Mouse (Mus musculus): ENCODE measurements around the gene Hoxd1. TPM values are rescaled to one million over a fixed set of nuclear protein-coding genes. Genes with fewer than 3 reads are reported as not detected.

Hoxd1 gene
- polyA plus RNA-seq, 1 experiment: 0.36 TPM

- no peak for DNase-seq (ENCODE audit: low read depth)
Measured at GRCm38 (mm10) chr2:74748436-74748995, 14.3 kb upstream of the Hoxd1 start.

- no peak for DNase-seq (ENCODE audit: low read depth)
Measured at GRCm38 (mm10) chr2:74749337-74750121, 13.3 kb upstream of the Hoxd1 start.

GRCm38 (mm10) chr2:74750731-74751250 lies 12.0 kb upstream of the Hoxd1 start:
- DNase-seq (ENCODE audit: low read depth): no peak

- DNase-seq (ENCODE audit: low read depth): no peak
Measured at GRCm38 (mm10) chr2:74751861-74752260, 10.9 kb upstream of the Hoxd1 start.

GRCm38 (mm10) chr2:74752431-74753174 lies 10.2 kb upstream of the Hoxd1 start:
- DNase-seq (ENCODE audit: low read depth): no peak

GRCm38 (mm10) chr2:74753175-74753523 lies 9.6 kb upstream of the Hoxd1 start:
- DNase-seq (ENCODE audit: low read depth): no peak

- DNase-seq (ENCODE audit: low read depth): no peak
Measured at GRCm38 (mm10) chr2:74753711-74754110, 9.1 kb upstream of the Hoxd1 start.

GRCm38 (mm10) chr2:74760146-74760545 lies 2.6 kb upstream of the Hoxd1 start:
- DNase-seq (ENCODE audit: low read depth): no peak

- no peak for DNase-seq (ENCODE audit: low read depth)
Measured at GRCm38 (mm10) chr2:74761941-74762340, 839 bp upstream of the Hoxd1 start.

- no peak for DNase-seq (ENCODE audit: low read depth)
Measured at GRCm38 (mm10) chr2:74763245-74763735, 510 bp downstream of the Hoxd1 start.

- no peak for DNase-seq (ENCODE audit: low read depth)
Measured at GRCm38 (mm10) chr2:74763976-74764375, 1.2 kb downstream of the Hoxd1 start.

- DNase-seq (ENCODE audit: low read depth): no peak
Measured at GRCm38 (mm10) chr2:74774359-74774758, 11.6 kb downstream of the Hoxd1 start.

GRCm38 (mm10) chr2:74777536-74778275 lies 14.9 kb downstream of the Hoxd1 start:
- no peak for DNase-seq (ENCODE audit: low read depth)

GRCm38 (mm10) chr2:74781386-74781785 lies 18.6 kb downstream of the Hoxd1 start:
- no peak for DNase-seq (ENCODE audit: low read depth)

- no peak for DNase-seq (ENCODE audit: low read depth)
Measured at GRCm38 (mm10) chr2:74795531-74795930, 32.8 kb downstream of the Hoxd1 start.

GRCm38 (mm10) chr2:74808431-74808830 lies 45.7 kb downstream of the Hoxd1 start:
- no peak for DNase-seq (ENCODE audit: low read depth)

Other genes starting within 250 kb of the Hoxd1 start
- gene Lnpk, start 183.5 kb upstream of the Hoxd1 start, polyA plus RNA-seq (2012; rRNA removed): 8.1 and 10.7 TPM in 2 replicates
- not detected in 2 replicates for gene Evx2, start 103.4 kb upstream of the Hoxd1 start, polyA plus RNA-seq (2012; rRNA removed)
- 0.34 and 0.46 TPM in 2 replicates for gene Hoxd13, start 94.7 kb upstream of the Hoxd1 start, polyA plus RNA-seq (2012; rRNA removed)
- gene Hoxd12, start 88.0 kb upstream of the Hoxd1 start, polyA plus RNA-seq (2012; rRNA removed): 0.09 and 0.13 TPM in 2 replicates
- 0.44 and 0.76 TPM in 2 replicates for gene Hoxd11, start 83.4 kb upstream of the Hoxd1 start, polyA plus RNA-seq (2012; rRNA removed)
- gene Hoxd10, start 71.1 kb upstream of the Hoxd1 start, polyA plus RNA-seq (2012; rRNA removed): 0.90 and 2.2 TPM in 2 replicates
- 17.1 and 28.9 TPM in 2 replicates for gene Hoxd9, start 65.3 kb upstream of the Hoxd1 start, polyA plus RNA-seq (2012; rRNA removed)
- 43.0 and 80.7 TPM in 2 replicates for gene Hoxd8, start 58.4 kb upstream of the Hoxd1 start, polyA plus RNA-seq (2012; rRNA removed)
- gene Hoxd3, start 51.1 kb upstream of the Hoxd1 start, polyA plus RNA-seq (2012; rRNA removed): 23.7 and 30.0 TPM in 2 replicates
- 91.6 and 149 TPM in 2 replicates for gene Hoxd4, start 51.1 kb upstream of the Hoxd1 start, polyA plus RNA-seq (2012; rRNA removed)
- 16.4 and 21.3 TPM in 2 replicates for gene Gm28230, start 36.3 kb upstream of the Hoxd1 start, polyA plus RNA-seq (2012; rRNA removed)
- 50.5 and 64.2 TPM in 2 replicates for gene Mtx2, start 62.8 kb downstream of the Hoxd1 start, polyA plus RNA-seq (2012; rRNA removed)

Data from gonadal fat pad, adult 2 months (tissue).